Mouse (Mus musculus): ENCODE measurements around the gene Clcf1. TPM values are rescaled to one million over a fixed set of nuclear protein-coding genes. Genes with fewer than 3 reads are reported as not detected.
A peak's percentile ranks its signal among the peaks of the same experiment; 100 is the strongest.

The Clcf1 gene
- total RNA-seq, 1 experiment, result 2.2 TPM

DNA sequence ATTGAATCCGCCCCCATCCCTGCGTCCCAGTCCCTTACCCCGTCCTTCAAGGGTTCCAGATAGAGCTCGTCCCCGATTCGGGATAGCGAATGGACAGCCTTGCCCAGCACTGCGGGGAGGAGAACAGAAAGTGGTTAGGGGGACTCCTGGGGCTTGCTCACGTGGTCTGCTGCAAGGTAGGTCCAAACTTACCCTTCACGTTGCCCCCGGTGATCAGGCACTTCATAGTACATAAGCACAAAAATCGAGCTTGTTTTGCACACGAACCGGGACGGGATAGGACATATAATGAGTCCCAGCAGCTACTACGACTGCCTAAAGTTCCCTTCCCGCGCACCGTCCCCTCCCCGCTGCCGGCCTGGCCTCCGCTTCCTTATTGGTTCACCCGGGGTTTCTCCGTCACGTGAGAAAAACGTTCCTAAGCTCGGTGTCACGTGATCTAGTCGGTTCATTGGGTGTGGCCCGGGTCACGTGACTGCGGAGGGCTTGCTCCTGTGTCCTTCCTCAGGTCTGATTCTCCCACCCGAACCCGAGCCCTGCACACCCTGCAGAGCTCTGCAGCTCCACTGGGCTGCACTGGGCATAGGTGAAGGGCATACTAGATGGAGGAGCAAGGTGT lies 12.6 kb upstream of the Clcf1 start, which contains the start of gene Rad9a:
Rad9a (minus strand) TSS at position 372 of the 619 bp plus-strand sequence.
- peak within 1 kb of the TSS; percentile 76 to 83 for H3K4me3 ChIP-seq (ENCODE audit: insufficient read depth in 1 of 2, low read depth in 1 of 2, low read length in 2 of 2, poor library complexity in 1 of 2, severe bottlenecking in 1 of 2)
- peaks cover 2 to 12% of the 10 kb centered on the region in 2 experiments; a peak in 2 of 4 replicates for H3K4me1 ChIP-seq (ENCODE audit: control insufficient read depth in 2 of 2, insufficient read depth in 2 of 2, low read length in 2 of 2, poor library complexity in 1 of 2)
- peak within 1 kb of the TSS; percentile 51; the same call in 1 of the 2 replicates for H3K27ac ChIP-seq (ENCODE audit: insufficient read depth, low read depth, low read length, poor library complexity, severe bottlenecking)
- peak; percentile 99 for DNase-seq (ENCODE audit: low read depth, low spot score)
- TF ChIP-seq HCFC1 (IDR thresholded peaks at IDR 0.05; ENCODE audit: borderline replicate concordance, insufficient read depth, low read length) (no peak), MAFK (IDR thresholded peaks at IDR 0.05; ENCODE audit: insufficient read depth, low read depth, low read length) (no peak), ZC3H11A (IDR thresholded peaks at IDR 0.05; ENCODE audit: borderline replicate concordance, low read depth, low read length) (no peak), CHD2 (IDR thresholded peaks at IDR 0.05; ENCODE audit: low read depth, low read length) (no peak), ZNF384 (IDR thresholded peaks at IDR 0.05; ENCODE audit: low read depth, low read length) (no peak)
- no peaks in the 10 kb centered on the region for H3K9me3 ChIP-seq (ENCODE audit: control insufficient read depth, insufficient read depth, low read depth, low read length)
- peak within 1 kb of the TSS; percentile 90 for H3K9ac ChIP-seq (ENCODE audit: insufficient read depth, low read depth, low read length, poor library complexity, severe bottlenecking)
- in situ Hi-C loops (cut with MboI; ENCODE audit: low sequenced_read_pairs in 2 of 2, unreplicated experiment in 2 of 2), result no loop called here
- H3K36me3 ChIP-seq (ENCODE audit: control insufficient read depth, insufficient read depth, low read length, poor library complexity, severe bottlenecking), result peaks cover 31% of the 10 kb centered on the region

DNA sequence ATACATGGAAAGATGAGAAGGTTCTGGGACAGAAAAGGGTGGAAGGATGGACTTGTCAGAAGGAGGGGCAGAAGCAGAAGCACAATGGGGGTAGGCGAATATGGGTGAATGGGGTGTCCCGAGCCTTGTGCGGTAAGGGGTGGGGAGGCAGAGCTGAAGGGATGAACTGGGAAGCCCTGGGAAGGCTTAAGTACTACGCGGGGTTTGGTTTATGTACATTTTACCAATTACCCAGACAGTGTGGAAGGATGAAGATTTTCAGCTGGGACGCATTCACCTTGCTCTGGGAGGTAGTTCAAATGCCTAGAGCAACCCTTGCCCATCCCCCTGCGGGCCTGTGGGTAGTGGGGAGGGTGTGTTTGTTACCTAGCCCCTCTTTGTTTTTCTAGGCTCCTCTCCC lies 11.9 kb upstream of the Clcf1 start:
- DNase-seq (ENCODE audit: low read depth, low spot score), result no peak
- Histone ChIP-seq H3K4me3 (ENCODE audit: insufficient read depth in 1 of 2, low read depth in 1 of 2, low read length in 2 of 2, poor library complexity in 1 of 2, severe bottlenecking in 1 of 2) (peak overlapping the region; percentile 53 to 58), H3K4me1 (ENCODE audit: control insufficient read depth in 2 of 2, insufficient read depth in 2 of 2, low read length in 2 of 2, poor library complexity in 1 of 2) (peaks cover 2 to 12% of the 10 kb centered on the region in 2 experiments; a peak in 2 of 4 replicates), H3K9me3 (ENCODE audit: control insufficient read depth, insufficient read depth, low read depth, low read length) (no peaks in the 10 kb centered on the region), H3K36me3 (ENCODE audit: control insufficient read depth, insufficient read depth, low read length, poor library complexity, severe bottlenecking) (peaks cover 23% of the 10 kb centered on the region), H3K9ac (ENCODE audit: insufficient read depth, low read depth, low read length, poor library complexity, severe bottlenecking) (peak overlapping the region; percentile 73), H3K27ac (ENCODE audit: insufficient read depth, low read depth, low read length, poor library complexity, severe bottlenecking) (no peak overlapping the region)
- in situ Hi-C loops (cut with MboI; ENCODE audit: low sequenced_read_pairs in 2 of 2, unreplicated experiment in 2 of 2), result no loop called here
- TF ChIP-seq ZNF384 (IDR thresholded peaks at IDR 0.05; ENCODE audit: low read depth, low read length) (no peak), MAFK (IDR thresholded peaks at IDR 0.05; ENCODE audit: insufficient read depth, low read depth, low read length) (no peak), HCFC1 (IDR thresholded peaks at IDR 0.05; ENCODE audit: borderline replicate concordance, insufficient read depth, low read length) (no peak), ZC3H11A (IDR thresholded peaks at IDR 0.05; ENCODE audit: borderline replicate concordance, low read depth, low read length) (no peak), CHD2 (IDR thresholded peaks at IDR 0.05; ENCODE audit: low read depth, low read length) (no peak)

DNA sequence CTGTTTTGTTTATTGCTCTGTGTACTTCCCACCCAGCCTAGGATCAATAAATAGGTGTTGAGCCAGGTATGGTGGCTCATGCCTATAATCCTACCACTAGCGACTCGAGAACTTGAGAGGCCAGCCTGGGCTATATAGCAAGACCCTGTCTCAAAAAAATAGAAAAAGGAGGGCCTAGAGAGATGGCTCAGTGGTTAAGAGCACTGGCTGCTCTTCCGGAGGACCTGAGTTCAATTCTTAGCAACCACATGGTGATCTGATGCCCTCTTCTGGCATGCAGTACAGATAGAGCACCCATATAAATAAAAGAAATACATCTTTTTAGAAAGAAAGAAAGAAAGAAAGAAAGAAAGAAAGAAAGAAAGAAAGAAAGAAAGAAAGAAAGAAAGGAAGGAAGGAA lies 10.9 kb upstream of the Clcf1 start:
- no peaks in the 10 kb centered on the region for H3K9me3 ChIP-seq (ENCODE audit: control insufficient read depth, insufficient read depth, low read depth, low read length)
- peaks cover 15% of the 10 kb centered on the region for H3K36me3 ChIP-seq (ENCODE audit: control insufficient read depth, insufficient read depth, low read length, poor library complexity, severe bottlenecking)
- H3K27ac ChIP-seq (ENCODE audit: insufficient read depth, low read depth, low read length, poor library complexity, severe bottlenecking), result no peak overlapping the region
- in situ Hi-C loops (cut with MboI; ENCODE audit: low sequenced_read_pairs in 2 of 2, unreplicated experiment in 2 of 2), result no loop called here
- TF ChIP-seq ZC3H11A (IDR thresholded peaks at IDR 0.05; ENCODE audit: borderline replicate concordance, low read depth, low read length) (no peak), CHD2 (IDR thresholded peaks at IDR 0.05; ENCODE audit: low read depth, low read length) (no peak), ZNF384 (IDR thresholded peaks at IDR 0.05; ENCODE audit: low read depth, low read length) (no peak), HCFC1 (IDR thresholded peaks at IDR 0.05; ENCODE audit: borderline replicate concordance, insufficient read depth, low read length) (no peak), MAFK (IDR thresholded peaks at IDR 0.05; ENCODE audit: insufficient read depth, low read depth, low read length) (no peak)
- no peak overlapping the region for H3K4me3 ChIP-seq (ENCODE audit: insufficient read depth in 1 of 2, low read depth in 1 of 2, low read length in 2 of 2, poor library complexity in 1 of 2, severe bottlenecking in 1 of 2)
- peaks cover 2 to 14% of the 10 kb centered on the region in 2 experiments; a peak in 2 of 4 replicates for H3K4me1 ChIP-seq (ENCODE audit: control insufficient read depth in 2 of 2, insufficient read depth in 2 of 2, low read length in 2 of 2, poor library complexity in 1 of 2)
- no peak for DNase-seq (ENCODE audit: low read depth, low spot score)
- no peak overlapping the region for H3K9ac ChIP-seq (ENCODE audit: insufficient read depth, low read depth, low read length, poor library complexity, severe bottlenecking)

DNA sequence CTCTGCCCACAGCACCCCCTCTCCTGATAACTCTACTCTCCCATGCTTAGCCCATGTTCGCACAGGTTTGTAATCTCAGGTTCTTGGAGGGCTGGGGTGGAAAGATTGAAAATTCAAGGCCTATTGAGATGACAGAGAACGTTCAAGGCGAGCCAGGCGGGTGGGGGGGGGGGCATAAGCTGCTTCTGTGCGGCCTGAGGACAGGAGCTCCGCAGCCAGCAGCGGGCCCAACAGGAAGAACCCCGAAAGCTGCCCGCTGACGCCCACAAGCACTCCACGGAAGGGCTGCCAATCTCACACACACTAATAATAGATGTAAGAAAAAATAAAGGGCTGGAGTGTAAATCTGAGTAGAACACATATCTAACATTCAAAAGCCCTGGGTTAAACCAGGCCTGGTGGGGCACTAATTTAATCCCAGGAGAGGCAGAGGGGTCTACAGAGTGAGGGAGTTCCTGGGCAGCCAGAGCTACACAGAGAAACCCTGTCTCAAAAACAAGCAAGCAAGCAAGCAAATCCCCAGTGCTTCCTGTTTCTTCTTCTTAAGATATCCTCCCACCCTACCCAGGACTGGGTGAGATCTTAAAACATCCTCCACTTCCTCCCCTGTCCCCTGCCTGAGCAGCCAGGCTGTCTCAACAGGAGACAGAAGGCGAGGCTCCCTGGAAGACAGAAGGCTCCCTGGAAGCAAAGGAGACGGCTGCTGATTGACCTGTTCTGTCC lies 10.3 kb upstream of the Clcf1 start:
- H3K4me3 ChIP-seq (ENCODE audit: insufficient read depth in 1 of 2, low read depth in 1 of 2, low read length in 2 of 2, poor library complexity in 1 of 2, severe bottlenecking in 1 of 2), result no peak overlapping the region
- DNase-seq (ENCODE audit: low read depth, low spot score), result no peak
- no peaks in the 10 kb centered on the region for H3K9me3 ChIP-seq (ENCODE audit: control insufficient read depth, insufficient read depth, low read depth, low read length)
- in situ Hi-C loops (cut with MboI; ENCODE audit: low sequenced_read_pairs in 2 of 2, unreplicated experiment in 2 of 2), result no loop called here
- TF ChIP-seq ZNF384 (IDR thresholded peaks at IDR 0.05; ENCODE audit: low read depth, low read length) (no peak), MAFK (IDR thresholded peaks at IDR 0.05; ENCODE audit: insufficient read depth, low read depth, low read length) (no peak), HCFC1 (IDR thresholded peaks at IDR 0.05; ENCODE audit: borderline replicate concordance, insufficient read depth, low read length) (no peak), ZC3H11A (IDR thresholded peaks at IDR 0.05; ENCODE audit: borderline replicate concordance, low read depth, low read length) (no peak), CHD2 (IDR thresholded peaks at IDR 0.05; ENCODE audit: low read depth, low read length) (no peak)
- no peak overlapping the region for H3K27ac ChIP-seq (ENCODE audit: insufficient read depth, low read depth, low read length, poor library complexity, severe bottlenecking)
- H3K9ac ChIP-seq (ENCODE audit: insufficient read depth, low read depth, low read length, poor library complexity, severe bottlenecking), result no peak overlapping the region
- H3K4me1 ChIP-seq (ENCODE audit: control insufficient read depth in 2 of 2, insufficient read depth in 2 of 2, low read length in 2 of 2, poor library complexity in 1 of 2), result peaks cover 2 to 19% of the 10 kb centered on the region in 2 experiments; a peak in 3 of 4 replicates
- H3K36me3 ChIP-seq (ENCODE audit: control insufficient read depth, insufficient read depth, low read length, poor library complexity, severe bottlenecking), result peaks cover 15% of the 10 kb centered on the region

Measured in ES-E14 (cell line).